Mouse (Mus musculus) CH12.LX (cell line): ENCODE results near the gene C2cd4c.

ENCODE experiments used
- CHD1 ChIP-seq: IDR thresholded peaks from 2 replicates; pipeline ENCODE4 v1.6.1; 2012; ENCODE audit warnings: low read depth, low read length, improper control_type of control experiment, inconsistent platforms
- CHD2 ChIP-seq: IDR thresholded peaks from 2 replicates; pipeline ENCODE4 v1.6.1; 2011; ENCODE audit warnings: low read length, improper control_type of control experiment
- CTCF ChIP-seq, 2 experiments: IDR thresholded peaks in 1 of 2; conservative IDR thresholded peaks in 1 of 2; 2 replicates each; pipeline ENCODE4 v1.5.1; 2011 to 2012; ENCODE audit warnings: low read depth in 2 of 2, low read length in 2 of 2, improper control_type of control experiment in 1 of 2, inconsistent platforms in 1 of 2, mild to moderate bottlenecking in 1 of 2, moderate library complexity in 1 of 2
- ELF1 ChIP-seq: IDR thresholded peaks from 2 replicates; pipeline ENCODE4 v1.6.1; 2014; ENCODE audit warnings: low read depth, mild to moderate bottlenecking, inconsistent platforms, low read length, improper control_type of control experiment
- EP300 ChIP-seq: IDR thresholded peaks from 2 replicates; pipeline ENCODE4 v1.6.1; 2011; ENCODE audit warnings: low read length, improper control_type of control experiment
- JUND ChIP-seq: conservative IDR thresholded peaks from 2 replicates; pipeline ENCODE4 v1.6.1; 2011; ENCODE audit warnings: low read depth, low read length, improper control_type of control experiment
- MXI1 ChIP-seq: IDR thresholded peaks from 2 replicates; pipeline ENCODE4 v1.6.1; 2011; ENCODE audit warnings: mild to moderate bottlenecking, low read depth, low read length, improper control_type of control experiment
- POLR2A ChIP-seq: IDR thresholded peaks from 2 replicates; pipeline ENCODE4 v1.6.1; 2011; ENCODE audit warnings: low read depth, mild to moderate bottlenecking, improper control_type of control experiment, low read length
- RCOR1 ChIP-seq: conservative IDR thresholded peaks from 2 replicates; pipeline ENCODE4 v1.6.1; 2012; ENCODE audit warnings: low read depth, mild to moderate bottlenecking, inconsistent platforms, low read length, improper control_type of control experiment
- SIN3A ChIP-seq: IDR thresholded peaks from 2 replicates; pipeline ENCODE4 v1.6.1; 2012; ENCODE audit warnings: low read length, improper control_type of control experiment, inconsistent platforms
- TBP ChIP-seq: conservative IDR thresholded peaks from 2 replicates; pipeline ENCODE4 v1.6.1; 2011; ENCODE audit warnings: low read depth, low read length, improper control_type of control experiment
- TCF12 ChIP-seq: IDR thresholded peaks from 2 replicates; pipeline ENCODE4 v1.6.1; 2014; ENCODE audit warnings: low read depth, mild to moderate bottlenecking, inconsistent platforms, low read length, improper control_type of control experiment
- UBTF ChIP-seq: IDR thresholded peaks from 2 replicates; pipeline ENCODE4 v1.6.1; 2012; ENCODE audit warnings: low read depth, mild to moderate bottlenecking, inconsistent platforms, low read length, improper control_type of control experiment, moderate library complexity
- ZC3H11A ChIP-seq: IDR thresholded peaks from 2 replicates; pipeline ENCODE4 v1.6.1; 2012; ENCODE audit warnings: low read depth, mild to moderate bottlenecking, inconsistent platforms, low read length, improper control_type of control experiment

DNA sequence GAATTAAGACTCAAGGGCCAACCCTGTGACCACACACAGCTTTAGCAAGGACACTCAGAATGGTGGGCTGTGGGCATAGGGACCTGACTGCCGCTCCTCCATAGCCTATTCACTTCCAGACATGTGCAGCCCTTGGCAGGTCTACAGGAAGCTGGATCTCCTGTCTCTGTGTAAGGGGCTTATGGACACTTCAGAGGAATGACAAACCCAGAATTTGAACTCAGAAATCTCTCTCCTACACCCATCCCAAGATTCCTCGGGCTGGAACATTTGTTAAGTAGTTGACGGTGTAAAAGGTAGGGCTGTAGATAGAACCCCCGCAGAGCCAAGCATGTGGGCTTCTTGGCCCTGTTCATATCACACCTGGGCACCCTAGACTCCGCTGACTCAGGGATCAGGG, 2.6 kb upstream of the C2cd4c start:
- no peak for TF ChIP-seq RCOR1
- TF ChIP-seq POLR2A = no peak
- TF ChIP-seq ELF1 = no peak
- TF ChIP-seq CTCF (conservative IDR thresholded peaks at IDR 0.05 in 1 of 2, IDR thresholded peaks at IDR 0.05 in 1 of 2; ENCODE audit: low read depth in 2 of 2, low read length in 2 of 2) = no peak
- TF ChIP-seq JUND = no peak
- no peak for TF ChIP-seq MXI1
- TF ChIP-seq TCF12 = no peak
- no peak for TF ChIP-seq SIN3A
- no peak for TF ChIP-seq TBP
- no peak for TF ChIP-seq CHD1
- no peak for TF ChIP-seq ZC3H11A
- no peak for TF ChIP-seq UBTF
- TF ChIP-seq CHD2 = no peak
- TF ChIP-seq EP300 = no peak
